Mouse (Mus musculus): ENCODE measurements at regions not wholly inside any gene's neighbourhood (a gene's known extent, or its start where the extent isn't known, plus 50 kb on each side); places are given as distances from the start of the nearest gene placed in this dataset.

- DNase-seq (ENCODE audit: low read depth, low spot score) = no peak
- Histone ChIP-seq H3K27me3 (ENCODE audit: control insufficient read depth, insufficient read depth, low read length, poor library complexity, severe bottlenecking) (no peaks in the 10 kb centered on the region), H3K36me3 (ENCODE audit: control insufficient read depth, insufficient read depth, low read length, poor library complexity, severe bottlenecking) (no peaks in the 10 kb centered on the region)
These were observed 163.7 kb downstream of the Pten start for GRCm38 (mm10) chr19:32921021-32921420.

DNA sequence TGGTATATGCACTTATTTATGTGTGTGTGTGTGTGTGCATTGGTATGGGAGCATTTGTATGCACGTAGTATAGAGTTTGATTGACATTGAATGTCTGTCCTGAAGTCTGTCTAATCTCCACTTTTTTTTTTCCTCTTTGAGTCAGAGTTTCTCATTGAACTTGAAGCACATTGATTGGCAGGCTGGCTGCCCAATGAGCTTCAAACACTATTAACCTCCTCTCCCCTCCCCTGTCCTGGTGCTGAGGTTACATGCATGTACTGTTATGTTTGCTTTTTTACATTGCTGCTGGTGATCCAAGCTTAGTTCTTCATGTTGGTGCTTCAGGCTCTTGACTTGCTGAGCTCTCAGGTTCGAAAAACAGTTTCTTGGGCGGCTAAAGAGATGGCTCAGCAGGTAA, 166.6 kb downstream of the Pten start:
- no peaks in the 10 kb centered on the region for H3K36me3 ChIP-seq (ENCODE audit: control insufficient read depth, insufficient read depth, low read length, poor library complexity, severe bottlenecking)
- no peak for DNase-seq (ENCODE audit: low read depth, low spot score)
- no peaks in the 10 kb centered on the region for H3K27me3 ChIP-seq (ENCODE audit: control insufficient read depth, insufficient read depth, low read length, poor library complexity, severe bottlenecking)

GRCm38 (mm10) chr19:32925628-32926505, 168.6 kb downstream of the Pten start:
- Histone ChIP-seq H3K27me3 (ENCODE audit: control insufficient read depth, insufficient read depth, low read length, poor library complexity, severe bottlenecking) (no peaks in the 10 kb centered on the region), H3K36me3 (ENCODE audit: control insufficient read depth, insufficient read depth, low read length, poor library complexity, severe bottlenecking) (no peaks in the 10 kb centered on the region)
- DNase-seq (ENCODE audit: low read depth, low spot score) = no peak

DNA sequence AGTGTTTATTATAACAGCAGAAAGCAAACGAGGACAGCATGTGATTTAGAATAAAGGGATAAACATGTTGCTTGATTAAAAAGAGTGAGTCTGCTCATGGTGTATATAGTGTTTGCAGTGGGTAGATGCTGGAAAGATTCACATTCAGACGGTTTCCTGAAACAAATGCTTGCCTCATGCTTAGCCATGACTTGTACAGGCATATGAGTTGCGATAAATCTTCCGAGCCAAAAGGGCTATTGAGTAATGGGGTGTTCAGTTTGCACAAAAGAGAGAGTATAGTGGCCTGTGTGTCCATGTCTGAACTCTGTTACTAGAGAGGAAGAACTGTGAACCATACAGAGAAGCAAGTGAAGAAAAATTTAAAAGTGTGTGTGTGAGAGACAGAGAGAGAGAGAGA, 169.3 kb downstream of the Pten start:
- no peak for DNase-seq (ENCODE audit: low read depth, low spot score)
- no peaks in the 10 kb centered on the region for H3K27me3 ChIP-seq (ENCODE audit: control insufficient read depth, insufficient read depth, low read length, poor library complexity, severe bottlenecking)

DNA sequence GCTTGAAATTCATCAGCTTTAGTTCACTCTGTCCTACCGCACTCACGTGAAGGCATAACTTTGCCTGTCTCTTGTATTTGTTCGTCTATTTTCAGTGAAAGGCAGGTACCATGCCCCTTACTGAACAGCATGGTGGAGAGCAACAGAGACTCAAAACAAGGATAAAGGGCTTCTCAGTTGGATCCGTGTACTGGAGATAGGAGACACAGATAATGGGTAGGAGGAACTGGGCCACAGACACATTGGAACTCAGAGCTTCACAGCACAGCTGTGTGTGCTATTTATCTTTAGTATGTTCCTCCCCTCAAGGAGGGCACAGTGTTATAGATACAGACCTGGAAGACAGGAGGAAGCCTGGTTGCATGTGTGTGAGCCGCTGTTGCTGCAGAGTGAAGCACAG, 176.4 kb downstream of the Pten start:
- DNase-seq (ENCODE audit: low read depth, low spot score) = no peak
- no peaks in the 10 kb centered on the region for H3K27me3 ChIP-seq (ENCODE audit: control insufficient read depth, insufficient read depth, low read length, poor library complexity, severe bottlenecking)
- H3K36me3 ChIP-seq (ENCODE audit: control insufficient read depth, insufficient read depth, low read length, poor library complexity, severe bottlenecking) = no peaks in the 10 kb centered on the region

More for the DNA sequence above, 169.3 kb downstream of the Pten start:
- H3K36me3 ChIP-seq (ENCODE audit: control insufficient read depth, insufficient read depth, low read length, poor library complexity, severe bottlenecking) = no peaks in the 10 kb centered on the region

DNA sequence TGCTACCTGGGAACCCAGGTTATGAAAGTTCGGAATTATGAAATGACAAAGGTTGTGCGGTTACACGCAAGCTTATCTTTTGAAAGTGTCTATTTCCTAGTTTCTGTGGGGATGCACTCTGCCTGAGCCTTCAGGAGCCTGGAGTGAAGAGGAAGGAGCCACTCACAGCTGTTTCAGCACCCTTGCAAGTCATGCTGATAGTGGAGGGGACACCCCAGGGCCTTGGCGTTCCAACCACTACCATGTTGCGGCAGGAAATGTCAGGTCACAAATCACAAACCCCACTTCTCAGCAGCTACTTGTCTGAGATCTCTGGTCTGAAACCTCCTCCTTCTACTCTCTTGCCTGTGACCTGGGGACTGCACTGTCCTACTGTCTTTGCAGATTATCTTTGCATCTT, 178.3 kb downstream of the Pten start:
- H3K36me3 ChIP-seq (ENCODE audit: control insufficient read depth, insufficient read depth, low read length, poor library complexity, severe bottlenecking) = no peaks in the 10 kb centered on the region
- DNase-seq (ENCODE audit: low read depth, low spot score) = peak; percentile 69
- no peaks in the 10 kb centered on the region for H3K27me3 ChIP-seq (ENCODE audit: control insufficient read depth, insufficient read depth, low read length, poor library complexity, severe bottlenecking)

DNA sequence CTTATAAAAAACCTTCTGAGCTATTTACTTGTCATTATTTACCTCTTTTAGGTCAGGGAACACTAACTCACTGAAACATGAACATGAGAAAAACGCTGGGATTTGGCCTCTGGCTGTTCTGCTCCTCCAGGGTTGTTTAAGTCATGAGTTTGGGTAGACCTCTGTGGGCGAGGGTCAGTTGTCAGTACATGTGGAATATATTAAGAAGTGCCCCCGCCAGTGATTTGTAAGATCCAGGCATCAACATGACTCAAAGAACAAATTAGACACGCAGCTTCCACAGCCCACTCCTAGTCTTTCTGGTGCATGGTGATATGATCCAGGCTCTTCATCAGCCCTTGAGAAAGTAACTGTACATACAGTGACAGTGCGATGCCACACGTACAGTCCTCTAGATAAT, 180.3 kb downstream of the Pten start:
- DNase-seq (ENCODE audit: low read depth, low spot score) = no peak
- no peaks in the 10 kb centered on the region for H3K27me3 ChIP-seq (ENCODE audit: control insufficient read depth, insufficient read depth, low read length, poor library complexity, severe bottlenecking)
- no peaks in the 10 kb centered on the region for H3K36me3 ChIP-seq (ENCODE audit: control insufficient read depth, insufficient read depth, low read length, poor library complexity, severe bottlenecking)

DNA sequence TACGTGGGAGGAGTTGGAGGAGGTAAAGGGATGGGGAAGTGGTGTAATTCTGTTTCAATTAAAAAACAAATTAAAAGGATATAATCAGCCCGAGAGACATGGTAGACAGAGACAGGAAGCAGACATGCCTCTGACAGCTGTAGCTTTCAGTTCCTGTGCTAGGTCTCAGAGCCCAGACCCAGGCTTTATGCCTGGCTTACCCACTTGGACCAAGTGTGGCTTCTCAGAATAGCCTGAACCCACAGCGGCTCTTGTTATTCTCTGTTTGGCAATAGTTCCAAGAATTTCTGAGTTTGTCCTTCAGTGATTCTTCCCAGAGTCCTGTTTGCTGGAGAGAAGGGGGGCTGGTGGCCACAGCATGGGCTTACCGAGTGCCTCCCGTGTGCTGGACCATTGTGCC, 182.4 kb downstream of the Pten start:
- peak; percentile 77 for DNase-seq (ENCODE audit: low read depth, low spot score)
- no peaks in the 10 kb centered on the region for H3K27me3 ChIP-seq (ENCODE audit: control insufficient read depth, insufficient read depth, low read length, poor library complexity, severe bottlenecking)
- H3K36me3 ChIP-seq (ENCODE audit: control insufficient read depth, insufficient read depth, low read length, poor library complexity, severe bottlenecking) = no peaks in the 10 kb centered on the region

DNA sequence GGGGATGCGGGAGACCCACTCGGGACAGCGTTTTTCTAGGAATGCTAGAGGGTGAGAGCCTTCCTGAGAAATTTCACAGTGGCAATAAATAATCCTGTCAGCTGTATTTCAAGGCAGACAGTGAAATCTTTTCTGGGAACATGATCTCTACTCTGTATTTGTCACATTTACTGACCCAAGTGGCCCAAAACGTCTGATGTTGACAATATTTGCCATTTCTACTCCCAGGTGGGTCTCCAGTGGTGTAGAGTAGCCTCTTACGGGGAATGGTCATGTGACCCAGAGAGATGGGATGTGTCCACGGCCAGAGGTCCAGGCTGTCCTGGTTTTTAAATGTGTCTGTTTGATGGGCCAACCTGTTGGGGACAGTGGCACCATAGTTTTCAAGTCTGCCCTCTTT, 183.5 kb downstream of the Pten start:
- no peak for DNase-seq (ENCODE audit: low read depth, low spot score)
- Histone ChIP-seq H3K27me3 (ENCODE audit: control insufficient read depth, insufficient read depth, low read length, poor library complexity, severe bottlenecking) (no peaks in the 10 kb centered on the region), H3K36me3 (ENCODE audit: control insufficient read depth, insufficient read depth, low read length, poor library complexity, severe bottlenecking) (no peaks in the 10 kb centered on the region)

GRCm38 (mm10) chr19:32943594-32944230, 186.4 kb downstream of the Pten start:
- DNase-seq (ENCODE audit: low read depth, low spot score) = no peak
- Histone ChIP-seq H3K36me3 (ENCODE audit: control insufficient read depth, insufficient read depth, low read length, poor library complexity, severe bottlenecking) (no peaks in the 10 kb centered on the region), H3K27me3 (ENCODE audit: control insufficient read depth, insufficient read depth, low read length, poor library complexity, severe bottlenecking) (no peaks in the 10 kb centered on the region)

DNA sequence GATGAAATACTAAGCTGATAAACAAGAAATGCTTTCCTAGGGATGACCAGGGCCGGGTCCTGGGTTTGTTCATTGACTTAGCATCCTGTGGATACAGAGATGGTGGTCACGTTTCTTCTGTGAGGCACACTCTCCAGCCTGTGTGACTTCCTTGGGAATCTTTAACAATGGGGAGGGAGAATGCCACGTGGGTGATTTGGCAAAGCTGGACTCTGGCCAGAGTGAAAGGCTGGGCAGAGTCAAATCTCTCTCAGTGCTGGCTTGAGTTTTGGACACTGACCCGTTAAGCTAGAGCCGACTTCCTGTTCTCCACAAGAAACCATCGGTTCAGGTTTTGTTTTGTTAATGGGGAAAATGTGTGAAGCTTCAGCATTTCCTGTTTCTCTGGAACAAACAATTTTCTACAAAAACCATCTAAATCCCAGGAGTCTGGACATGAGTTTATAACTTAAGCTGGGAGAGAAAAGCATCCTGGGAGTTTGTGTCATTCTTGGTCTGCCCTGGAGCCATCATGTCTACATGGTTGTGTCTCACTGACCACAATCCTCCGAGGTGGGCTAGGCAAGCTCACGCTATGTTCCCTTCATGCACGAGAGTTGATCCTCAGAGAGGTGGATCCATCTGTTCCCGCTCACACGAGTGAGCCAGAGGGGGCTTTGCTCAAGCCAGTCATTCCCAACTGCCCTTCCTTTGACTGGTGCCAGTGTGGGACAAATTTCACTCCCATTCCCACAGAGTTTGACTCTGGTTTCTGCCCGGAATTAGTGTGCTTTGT, 190.0 kb downstream of the Pten start:
- Histone ChIP-seq H3K27me3 (ENCODE audit: control insufficient read depth, insufficient read depth, low read length, poor library complexity, severe bottlenecking) (no peaks in the 10 kb centered on the region), H3K36me3 (ENCODE audit: control insufficient read depth, insufficient read depth, low read length, poor library complexity, severe bottlenecking) (no peaks in the 10 kb centered on the region)
- DNase-seq (ENCODE audit: low read depth, low spot score) = no peak

DNA sequence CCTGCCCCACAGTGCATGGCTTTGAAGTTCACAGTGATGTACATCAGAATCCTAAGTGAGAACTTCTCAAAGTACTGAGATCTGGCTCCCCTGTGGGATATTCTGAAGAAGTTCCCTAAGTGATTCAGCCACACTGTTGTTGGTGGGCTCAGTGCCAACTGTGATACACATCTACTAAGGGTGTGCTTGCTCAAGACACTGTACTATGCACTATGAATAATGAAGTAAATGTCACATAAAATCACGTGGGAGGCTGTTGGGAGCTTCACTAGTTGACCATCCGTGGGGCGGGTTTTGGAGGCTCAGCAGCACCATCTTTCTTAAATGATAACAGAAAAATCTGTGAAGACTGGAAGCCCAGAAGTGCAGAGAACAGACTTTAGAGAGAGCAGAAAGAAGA, 193.0 kb downstream of the Pten start:
- Histone ChIP-seq H3K27me3 (ENCODE audit: control insufficient read depth, insufficient read depth, low read length, poor library complexity, severe bottlenecking) (no peaks in the 10 kb centered on the region), H3K36me3 (ENCODE audit: control insufficient read depth, insufficient read depth, low read length, poor library complexity, severe bottlenecking) (no peaks in the 10 kb centered on the region)
- no peak for DNase-seq (ENCODE audit: low read depth, low spot score)

DNA sequence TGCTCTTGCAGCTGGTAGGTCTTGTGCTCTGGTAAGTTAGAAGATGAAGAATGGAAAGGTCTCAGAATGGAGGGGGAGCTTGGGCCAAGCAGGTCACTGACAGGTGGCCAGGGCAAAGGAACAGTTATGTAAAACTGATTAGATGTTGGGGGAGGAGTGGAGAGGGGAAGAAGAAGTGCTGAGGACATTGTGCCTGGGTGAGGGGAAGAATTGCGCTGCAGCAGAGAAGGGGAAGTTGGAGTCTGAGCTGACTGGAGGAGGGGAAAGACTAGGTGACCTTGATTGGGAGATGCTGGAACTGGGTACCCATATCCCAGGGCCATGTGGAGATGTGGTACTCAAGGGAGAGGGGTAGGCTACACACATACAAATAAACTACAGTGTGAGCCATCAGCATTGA, 193.5 kb downstream of the Pten start:
- peak; percentile 65 for DNase-seq (ENCODE audit: low read depth, low spot score)
- Histone ChIP-seq H3K36me3 (ENCODE audit: control insufficient read depth, insufficient read depth, low read length, poor library complexity, severe bottlenecking) (no peaks in the 10 kb centered on the region), H3K27me3 (ENCODE audit: control insufficient read depth, insufficient read depth, low read length, poor library complexity, severe bottlenecking) (no peaks in the 10 kb centered on the region)

- Histone ChIP-seq H3K36me3 (ENCODE audit: control insufficient read depth, insufficient read depth, low read length, poor library complexity, severe bottlenecking) (no peaks in the 10 kb centered on the region), H3K27me3 (ENCODE audit: control insufficient read depth, insufficient read depth, low read length, poor library complexity, severe bottlenecking) (no peaks in the 10 kb centered on the region)
- DNase-seq (ENCODE audit: low read depth, low spot score) = peak; percentile 56
These were observed 195.1 kb downstream of the Pten start for GRCm38 (mm10) chr19:32952425-32952824.
